Mouse (Mus musculus) thymus, postnatal 4 days (tissue): ENCODE results near the gene Acad12.
"Not testable (repeated sequence)": the region's sequence is repeated elsewhere in the genome, so short reads cannot be mapped to it uniquely, and the experiment has no call there.

ENCODE experiments used
- DNase-seq: peaks from one replicate; pipeline ENCODE4 v3.0.0; 2021

Gene Acad12

GRCm38 (mm10) chr5:121618592-121619513 is at the start of gene Acad12:
Gene Acad12 (minus strand): TSS chr5:121618938.
- DNase-seq, result peak; percentile 86

- DNase-seq, result no peak
Observed at GRCm38 (mm10) chr5:121668411-121668810, 49.7 kb upstream of the Acad12 start.

DNA sequence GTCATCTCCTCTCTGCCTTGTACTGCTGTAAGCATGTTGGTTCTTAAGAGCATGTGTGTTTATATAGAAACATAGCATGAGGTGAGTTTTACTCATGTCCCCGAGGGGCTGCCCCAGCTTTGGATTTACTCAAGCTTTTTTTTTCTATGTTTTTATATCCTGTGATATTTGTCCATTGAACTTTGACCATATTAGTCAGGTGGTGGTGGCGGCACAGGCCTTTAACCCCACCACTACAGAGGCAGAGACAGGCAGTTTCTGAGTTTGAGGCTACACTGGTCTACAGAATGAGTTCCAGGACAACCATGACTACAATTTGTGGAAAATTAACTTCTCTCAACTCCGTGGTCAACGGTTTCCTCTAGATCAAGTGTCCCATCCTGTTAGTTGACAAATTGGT is 48.3 kb upstream of the Acad12 start:
- no peak for DNase-seq

DNA sequence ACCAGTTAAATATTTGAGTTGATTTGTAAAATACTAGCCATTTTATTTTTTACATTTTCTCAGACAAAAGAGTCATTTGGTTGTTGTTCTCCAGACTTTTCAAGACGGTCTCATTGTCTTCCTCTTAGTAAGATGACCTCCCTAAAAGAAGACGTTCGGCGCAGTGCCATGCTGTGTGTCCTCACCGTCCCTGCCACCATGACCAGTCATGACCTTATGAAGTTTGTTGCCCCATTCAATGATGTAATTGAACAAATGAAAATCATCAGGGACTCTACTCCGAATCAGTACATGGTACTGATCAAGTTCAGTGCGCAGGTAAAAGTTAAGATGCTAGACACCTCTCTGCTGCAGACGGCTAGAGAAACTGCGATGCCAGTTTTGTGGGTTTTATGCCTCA is 46.2 kb upstream of the Acad12 start:
- DNase-seq, result no peak

GRCm38 (mm10) chr5:121664078-121664477 is 45.3 kb upstream of the Acad12 start:
- no peak for DNase-seq

- no peak for DNase-seq
Observed at GRCm38 (mm10) chr5:121663456-121663855, 44.7 kb upstream of the Acad12 start.

GRCm38 (mm10) chr5:121661494-121661893 is 42.8 kb upstream of the Acad12 start:
- DNase-seq, result no peak

DNA sequence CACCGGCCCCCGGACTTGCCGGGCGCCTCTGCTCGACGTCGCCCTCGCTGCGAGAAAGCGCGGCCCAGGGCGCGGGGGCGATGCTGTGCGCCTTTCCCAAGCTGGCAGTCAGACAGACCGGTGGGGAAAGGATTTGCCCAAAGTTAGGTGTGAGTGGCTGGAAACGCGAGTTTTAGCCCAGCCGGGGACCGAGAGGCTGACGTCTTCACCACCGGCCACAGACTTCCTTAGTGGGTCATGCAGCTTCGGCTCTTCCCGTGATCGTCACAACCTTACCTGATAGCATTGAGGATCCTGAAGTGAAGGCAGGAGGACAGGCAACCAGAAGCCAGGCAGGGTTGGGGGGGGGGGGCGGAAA is 42.1 kb upstream of the Acad12 start:
- DNase-seq, result peak; percentile 61

DNA sequence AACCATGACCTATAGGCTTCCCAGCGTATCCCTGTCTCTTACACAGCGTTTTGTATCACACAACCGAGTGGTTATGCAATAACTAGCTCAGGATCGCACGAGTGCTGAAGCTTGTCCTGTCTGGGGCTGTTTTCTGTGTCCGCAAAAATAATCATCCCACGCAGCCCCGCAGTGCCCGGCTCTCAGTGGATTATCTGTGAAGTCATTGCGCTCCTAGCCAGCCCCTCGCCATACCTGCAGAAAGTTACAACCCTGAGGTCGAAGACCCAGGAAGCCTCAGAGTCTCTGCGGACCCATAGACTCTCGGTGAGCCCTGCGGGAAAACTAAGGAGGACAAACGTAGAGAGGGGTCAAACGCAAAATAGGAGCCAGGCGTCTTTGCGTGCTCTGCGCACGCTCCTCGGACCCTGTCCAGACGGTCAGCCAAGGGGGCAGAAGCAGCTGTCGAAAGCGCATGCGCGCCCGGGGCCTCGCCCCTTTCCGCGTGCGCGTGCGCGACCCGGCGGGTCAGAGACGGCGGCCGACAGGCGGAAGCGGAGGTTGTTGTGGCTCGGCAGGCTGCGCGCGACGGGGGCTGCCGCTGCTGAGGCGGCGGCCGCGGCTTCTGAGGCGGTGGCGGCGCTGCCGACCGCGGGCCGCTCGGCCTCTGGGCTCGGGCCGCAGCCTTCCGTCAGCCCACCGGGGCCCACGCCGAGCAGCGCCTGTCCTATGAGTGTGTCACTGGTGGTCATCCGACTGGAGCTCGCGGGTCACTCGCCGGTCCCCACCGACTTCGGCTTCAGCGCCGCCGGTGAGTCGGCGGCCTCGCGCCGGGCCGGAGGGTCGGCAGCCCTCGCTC is 41.5 kb upstream of the Acad12 start, which contains the start of the genes Acad10 and Brap:
Gene Acad10 (minus strand): TSS at position 456 of the 838 bp plus-strand sequence.
Gene Brap (plus strand): TSS at position 505 of the 838 bp plus-strand sequence.
- DNase-seq, result peak; percentile 95

- not testable (repeated sequence) for DNase-seq
Observed at GRCm38 (mm10) chr5:121657656-121658055, 38.9 kb upstream of the Acad12 start.

GRCm38 (mm10) chr5:121656866-121657265 is 38.1 kb upstream of the Acad12 start:
- DNase-seq, result not testable (repeated sequence)

DNA sequence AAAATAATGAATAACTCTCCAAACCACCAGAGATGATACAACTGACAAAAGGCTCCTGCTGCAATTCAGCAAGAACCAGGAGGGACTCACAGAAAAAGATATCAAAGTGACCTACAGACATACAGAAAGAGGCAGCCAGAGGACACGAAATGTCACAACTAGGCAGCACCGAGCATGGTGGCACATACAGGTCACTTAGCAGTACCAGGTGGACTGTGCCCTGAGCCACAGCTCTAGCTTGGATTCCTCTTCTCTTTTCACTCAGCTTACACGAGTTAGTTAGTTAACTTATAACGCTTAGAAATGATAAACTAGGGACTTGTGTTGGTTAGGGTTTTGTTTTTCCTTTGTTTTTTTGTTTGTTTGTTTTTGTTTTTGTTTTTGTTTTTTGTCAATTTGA is 35.8 kb upstream of the Acad12 start:
- no peak for DNase-seq

DNA sequence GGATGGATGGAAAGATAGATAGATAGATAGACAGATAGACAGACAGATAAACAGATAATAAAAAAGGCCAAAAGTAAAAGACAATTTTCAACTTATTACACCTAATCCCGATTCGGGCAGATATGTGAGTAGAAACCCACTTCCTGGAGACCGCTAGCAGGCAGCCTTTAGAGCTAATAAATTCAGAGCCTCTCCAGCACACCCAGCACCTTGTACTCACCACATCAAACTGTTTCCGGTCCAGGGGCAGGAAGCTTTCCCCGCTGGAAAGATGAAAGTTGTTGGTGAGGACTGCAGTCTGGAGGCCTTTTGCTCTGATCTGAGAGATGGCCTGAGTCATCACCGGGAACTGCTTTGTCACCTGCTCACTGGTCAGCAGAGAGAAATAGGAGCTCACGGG is 30.4 kb upstream of the Acad12 start:
- no peak for DNase-seq

DNA sequence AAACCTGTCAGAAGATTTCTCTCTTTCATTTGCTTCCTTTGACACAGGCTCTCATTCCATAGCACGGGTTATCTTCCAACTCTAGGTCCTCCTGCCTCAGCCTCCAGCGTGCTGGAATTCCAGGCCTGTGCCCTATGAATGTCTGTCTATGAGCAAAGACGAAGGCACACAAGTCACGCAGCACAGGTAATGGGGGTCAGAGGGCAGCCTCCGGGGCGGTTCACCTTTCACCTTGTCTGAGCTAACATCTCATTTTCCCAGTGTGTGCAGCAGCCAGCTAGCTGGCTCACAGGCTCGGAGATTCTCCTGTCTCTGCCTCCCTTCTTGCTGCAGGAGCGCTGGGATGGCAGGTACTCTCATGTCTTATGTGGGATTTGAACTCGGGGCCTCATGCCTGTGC is 20.9 kb upstream of the Acad12 start:
- no peak for DNase-seq

GRCm38 (mm10) chr5:121637296-121637695 is 18.6 kb upstream of the Acad12 start:
- DNase-seq, result no peak

- no peak for DNase-seq
Observed at GRCm38 (mm10) chr5:121634668-121635067, 15.9 kb upstream of the Acad12 start.

- DNase-seq, result no peak
Observed at GRCm38 (mm10) chr5:121632804-121633203, 14.1 kb upstream of the Acad12 start.

GRCm38 (mm10) chr5:121631106-121631647 is 12.4 kb upstream of the Acad12 start:
- peak; percentile 61 for DNase-seq

DNA sequence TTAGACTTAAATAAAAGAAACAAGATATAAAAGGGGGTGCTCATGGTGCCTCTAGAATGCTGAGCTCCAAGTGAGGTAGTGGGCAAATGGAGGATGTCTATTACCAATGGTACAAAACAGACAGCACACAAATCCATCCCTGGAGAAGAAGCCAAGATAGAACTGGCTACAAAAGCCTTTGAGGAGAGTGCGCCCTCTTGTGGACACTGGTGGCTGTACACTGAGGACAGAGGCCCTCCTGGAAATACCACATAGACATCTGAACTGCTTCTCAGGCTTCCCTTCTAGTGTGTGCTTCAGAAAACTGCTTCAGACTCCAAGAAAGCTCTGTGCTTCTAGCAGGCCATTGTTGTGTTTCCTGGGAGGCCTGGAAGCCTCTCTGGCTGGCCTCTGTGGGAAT is 9.1 kb upstream of the Acad12 start:
- peak; percentile 92 for DNase-seq

GRCm38 (mm10) chr5:121623241-121623640 is 4.5 kb upstream of the Acad12 start:
- DNase-seq, result no peak

DNA sequence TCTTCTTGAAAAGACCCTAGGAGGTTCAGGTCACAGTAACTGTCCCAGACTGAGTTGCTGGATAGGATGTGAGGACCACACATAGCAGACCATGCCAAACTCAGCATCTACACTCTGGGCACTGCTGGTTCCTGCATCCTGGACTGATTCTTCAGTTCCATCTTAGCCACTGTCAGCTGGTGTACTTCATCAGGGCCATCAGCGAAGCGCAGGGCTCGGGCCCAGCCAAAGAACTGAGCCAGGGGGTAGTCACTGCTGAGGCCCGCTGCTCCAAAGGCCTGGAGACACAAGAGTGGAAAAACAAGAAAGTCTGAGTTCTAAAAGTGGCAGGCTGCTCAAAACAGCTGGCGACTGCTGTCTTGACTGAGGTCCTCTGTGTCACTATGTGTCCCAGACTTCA is 2.4 kb upstream of the Acad12 start:
- no peak for DNase-seq

DNA sequence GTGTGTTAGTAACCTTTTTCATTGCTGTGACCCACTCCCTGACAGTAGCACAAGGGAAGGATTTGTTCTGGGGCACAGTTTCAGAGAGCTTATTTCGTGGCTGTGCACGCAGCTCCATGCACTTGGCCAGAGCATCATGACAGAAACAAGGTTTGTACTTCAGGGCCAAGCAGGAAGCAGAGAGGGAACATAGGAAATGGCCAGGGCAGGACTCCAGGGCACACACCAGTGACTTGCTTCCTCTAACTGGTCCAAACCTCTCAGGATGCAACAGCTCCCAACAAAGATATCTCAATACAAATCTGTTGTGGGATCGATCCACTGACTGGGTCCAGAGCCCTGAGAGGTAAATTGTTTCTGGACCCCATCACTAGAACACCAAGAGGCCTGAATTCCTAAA is 3.8 kb downstream of the Acad12 start:
- not testable (repeated sequence) for DNase-seq

DNA sequence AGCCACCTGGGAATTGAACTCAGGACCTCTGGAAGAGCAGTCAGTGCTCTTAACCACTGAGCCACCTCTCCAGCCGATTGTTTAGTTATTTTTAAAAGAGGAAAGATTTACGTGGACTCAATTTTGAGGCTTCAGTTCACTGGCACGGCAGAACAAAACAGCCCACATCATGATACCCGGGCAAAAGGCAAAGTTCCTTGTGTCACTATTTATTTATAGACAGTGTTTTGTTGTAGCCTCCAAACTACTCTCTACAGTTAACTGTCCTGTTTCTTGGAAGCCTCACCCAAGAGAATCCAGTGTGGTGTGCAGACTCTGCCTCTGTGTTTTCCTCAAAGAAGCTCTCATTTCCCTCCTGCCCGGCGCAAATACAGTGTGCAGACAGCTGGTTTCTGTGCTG is 6.7 kb downstream of the Acad12 start:
- no peak for DNase-seq
